Mouse (Mus musculus): ENCODE data around the gene Sp1. TPM values are rescaled to one million over a fixed set of nuclear protein-coding genes. Genes with fewer than 3 reads are reported as not detected.

Sp1 gene
- polyA plus RNA-seq, 1 experiment from 2014 or later, result 14.4 TPM

GRCm38 (mm10) chr15:102470183-102470604 lies 64.3 kb downstream of the Sp1 start, which contains the start of gene Pcbp2:
TSS of gene Pcbp2 (plus strand) at chr15:102470539.
- Histone ChIP-seq H3K4me1 (replicated peaks; ENCODE audit: control insufficient read depth, insufficient read depth, low read length) (peaks cover 11% of the 10 kb centered on the region; the same call in 1 of the 2 replicates), H3K4me2 (ENCODE audit: low read length) (peak within 1 kb of the TSS; percentile 85), H3K4me3 (ENCODE audit: low read depth, low read length) (peak within 1 kb of the TSS; percentile 87), H3K36me3 (ENCODE audit: control insufficient read depth, insufficient read depth, low read length) (peaks cover 22% of the 10 kb centered on the region), H3K27me3 (replicated peaks; ENCODE audit: control insufficient read depth, insufficient read depth, low read length) (no peaks in the 10 kb centered on the region), H3K9ac (ENCODE audit: low read length) (peak within 1 kb of the TSS; percentile 97), H3K27ac (ENCODE audit: low read depth) (peak within 1 kb of the TSS; percentile 98), H3K9me3 (ENCODE audit: control insufficient read depth, low read length) (no peaks in the 10 kb centered on the region)
- DNase-seq (ENCODE audit: low spot score), result peak; percentile 93
- ATAC-seq (replicated peaks; ENCODE audit: low FRiP score, low TSS enrichment, low read depth), result peak; percentile 99
- WGBS, result under 1% methylated on average over 36 of the region's 40 CpGs

- peak; percentile 95 for DNase-seq (ENCODE audit: low spot score)
- Histone ChIP-seq H3K4me1 (replicated peaks; ENCODE audit: control insufficient read depth, insufficient read depth, low read length) (peaks cover 11% of the 10 kb centered on the region; the same call in 1 of the 2 replicates), H3K4me3 (ENCODE audit: low read depth, low read length) (peak overlapping the region; percentile 87), H3K4me2 (ENCODE audit: low read length) (peak overlapping the region; percentile 85), H3K27me3 (replicated peaks; ENCODE audit: control insufficient read depth, insufficient read depth, low read length) (no peaks in the 10 kb centered on the region), H3K27ac (ENCODE audit: low read depth) (peak overlapping the region; percentile 98), H3K9ac (ENCODE audit: low read length) (peak overlapping the region; percentile 97), H3K9me3 (ENCODE audit: control insufficient read depth, low read length) (no peaks in the 10 kb centered on the region), H3K36me3 (ENCODE audit: control insufficient read depth, insufficient read depth, low read length) (peaks cover 27% of the 10 kb centered on the region)
- peak; percentile 73 for ATAC-seq (replicated peaks; ENCODE audit: low FRiP score, low TSS enrichment, low read depth)
- WGBS, result under 1% methylated on average over 40 of the region's 67 CpGs
Measured at GRCm38 (mm10) chr15:102470605-102471294, 64.8 kb downstream of the Sp1 start.

- DNase-seq (ENCODE audit: low spot score) (no peak), ATAC-seq (replicated peaks; ENCODE audit: low FRiP score, low TSS enrichment, low read depth) (no peak)
- peak overlapping the region; percentile 98 for H3K27ac ChIP-seq (ENCODE audit: low read depth)
- H3K9me3 ChIP-seq (ENCODE audit: control insufficient read depth, low read length), result no peaks in the 10 kb centered on the region
- peak overlapping the region; percentile 97 for H3K9ac ChIP-seq (ENCODE audit: low read length)
- H3K4me1 ChIP-seq (replicated peaks; ENCODE audit: control insufficient read depth, insufficient read depth, low read length), result peaks cover 11% of the 10 kb centered on the region; the same call in 1 of the 2 replicates
- H3K4me3 ChIP-seq (ENCODE audit: low read depth, low read length), result peak overlapping the region; percentile 87
- H3K4me2 ChIP-seq (ENCODE audit: low read length), result peak overlapping the region; percentile 85
- 0% methylated on average over 10 of the region's 10 CpGs for whole genome bisulfite sequencing
- peaks cover 32% of the 10 kb centered on the region for H3K36me3 ChIP-seq (ENCODE audit: control insufficient read depth, insufficient read depth, low read length)
- no peaks in the 10 kb centered on the region for H3K27me3 ChIP-seq (replicated peaks; ENCODE audit: control insufficient read depth, insufficient read depth, low read length)
Measured at GRCm38 (mm10) chr15:102471295-102471645, 65.3 kb downstream of the Sp1 start.

GRCm38 (mm10) chr15:102471727-102472126 lies 65.8 kb downstream of the Sp1 start:
- ATAC-seq (replicated peaks; ENCODE audit: low FRiP score, low TSS enrichment, low read depth) (no peak), DNase-seq (ENCODE audit: low spot score) (no peak)
- Histone ChIP-seq H3K4me2 (ENCODE audit: low read length) (peak overlapping the region; percentile 85), H3K27me3 (replicated peaks; ENCODE audit: control insufficient read depth, insufficient read depth, low read length) (no peaks in the 10 kb centered on the region), H3K9ac (ENCODE audit: low read length) (peak overlapping the region; percentile 97), H3K4me1 (replicated peaks; ENCODE audit: control insufficient read depth, insufficient read depth, low read length) (peaks cover 11% of the 10 kb centered on the region; the same call in 1 of the 2 replicates), H3K4me3 (ENCODE audit: low read depth, low read length) (peak overlapping the region; percentile 87), H3K36me3 (ENCODE audit: control insufficient read depth, insufficient read depth, low read length) (peaks cover 37% of the 10 kb centered on the region), H3K27ac (ENCODE audit: low read depth) (no peak overlapping the region), H3K9me3 (ENCODE audit: control insufficient read depth, low read length) (no peaks in the 10 kb centered on the region)

GRCm38 (mm10) chr15:102473246-102473645 lies 67.3 kb downstream of the Sp1 start:
- no peak overlapping the region for H3K4me2 ChIP-seq (ENCODE audit: low read length)
- no peak overlapping the region for H3K4me3 ChIP-seq (ENCODE audit: low read depth, low read length)
- no peak overlapping the region for H3K27ac ChIP-seq (ENCODE audit: low read depth)
- DNase-seq (ENCODE audit: low spot score) (no peak), ATAC-seq (replicated peaks; ENCODE audit: low FRiP score, low TSS enrichment, low read depth) (no peak)
- H3K9ac ChIP-seq (ENCODE audit: low read length), result no peak overlapping the region
- no peaks in the 10 kb centered on the region for H3K9me3 ChIP-seq (ENCODE audit: control insufficient read depth, low read length)
- no peaks in the 10 kb centered on the region for H3K27me3 ChIP-seq (replicated peaks; ENCODE audit: control insufficient read depth, insufficient read depth, low read length)
- WGBS, result 76% methylated on average over 2 of the region's 2 CpGs
- H3K36me3 ChIP-seq (ENCODE audit: control insufficient read depth, insufficient read depth, low read length), result peaks cover 52% of the 10 kb centered on the region
- peaks cover 11% of the 10 kb centered on the region; the same call in 1 of the 2 replicates for H3K4me1 ChIP-seq (replicated peaks; ENCODE audit: control insufficient read depth, insufficient read depth, low read length)

GRCm38 (mm10) chr15:102474520-102474919 lies 68.6 kb downstream of the Sp1 start:
- no peak overlapping the region for H3K27ac ChIP-seq (ENCODE audit: low read depth)
- no peak overlapping the region for H3K4me2 ChIP-seq (ENCODE audit: low read length)
- H3K36me3 ChIP-seq (ENCODE audit: control insufficient read depth, insufficient read depth, low read length), result peaks cover 65% of the 10 kb centered on the region
- H3K9me3 ChIP-seq (ENCODE audit: control insufficient read depth, low read length), result no peaks in the 10 kb centered on the region
- 96% methylated on average over 2 of the region's 2 CpGs for WGBS
- H3K4me1 ChIP-seq (replicated peaks; ENCODE audit: control insufficient read depth, insufficient read depth, low read length), result peaks cover 11% of the 10 kb centered on the region; the same call in 1 of the 2 replicates
- no peak overlapping the region for H3K4me3 ChIP-seq (ENCODE audit: low read depth, low read length)
- no peak overlapping the region for H3K9ac ChIP-seq (ENCODE audit: low read length)
- DNase-seq (ENCODE audit: low spot score) (no peak), ATAC-seq (replicated peaks; ENCODE audit: low FRiP score, low TSS enrichment, low read depth) (no peak)
- no peaks in the 10 kb centered on the region for H3K27me3 ChIP-seq (replicated peaks; ENCODE audit: control insufficient read depth, insufficient read depth, low read length)

- DNase-seq (ENCODE audit: low spot score) (no peak), ATAC-seq (replicated peaks; ENCODE audit: low FRiP score, low TSS enrichment, low read depth) (no peak)
- no peaks in the 10 kb centered on the region for H3K4me1 ChIP-seq (replicated peaks; ENCODE audit: control insufficient read depth, insufficient read depth, low read length)
- peaks cover 95% of the 10 kb centered on the region for H3K36me3 ChIP-seq (ENCODE audit: control insufficient read depth, insufficient read depth, low read length)
- no peak overlapping the region for H3K4me3 ChIP-seq (ENCODE audit: low read depth, low read length)
- no peaks in the 10 kb centered on the region for H3K27me3 ChIP-seq (replicated peaks; ENCODE audit: control insufficient read depth, insufficient read depth, low read length)
- 89% methylated on average over 3 of the region's 3 CpGs for WGBS
- no peak overlapping the region for H3K27ac ChIP-seq (ENCODE audit: low read depth)
- H3K9me3 ChIP-seq (ENCODE audit: control insufficient read depth, low read length), result no peaks in the 10 kb centered on the region
- H3K9ac ChIP-seq (ENCODE audit: low read length), result no peak overlapping the region
- no peak overlapping the region for H3K4me2 ChIP-seq (ENCODE audit: low read length)
Measured at GRCm38 (mm10) chr15:102483136-102483535, 77.2 kb downstream of the Sp1 start.

GRCm38 (mm10) chr15:102485853-102486252 lies 79.9 kb downstream of the Sp1 start:
- DNase-seq (ENCODE audit: low spot score), result no peak
- H3K4me3 ChIP-seq (ENCODE audit: low read depth, low read length), result no peak overlapping the region
- ATAC-seq (replicated peaks; ENCODE audit: low FRiP score, low TSS enrichment, low read depth), result no peak
- no peaks in the 10 kb centered on the region for H3K27me3 ChIP-seq (replicated peaks; ENCODE audit: control insufficient read depth, insufficient read depth, low read length)
- H3K4me2 ChIP-seq (ENCODE audit: low read length), result no peak overlapping the region
- no peaks in the 10 kb centered on the region for H3K9me3 ChIP-seq (ENCODE audit: control insufficient read depth, low read length)
- no peaks in the 10 kb centered on the region for H3K4me1 ChIP-seq (replicated peaks; ENCODE audit: control insufficient read depth, insufficient read depth, low read length)
- H3K27ac ChIP-seq (ENCODE audit: low read depth), result no peak overlapping the region
- peaks cover 95% of the 10 kb centered on the region for H3K36me3 ChIP-seq (ENCODE audit: control insufficient read depth, insufficient read depth, low read length)
- 88% methylated on average over 12 of the region's 12 CpGs for WGBS
- H3K9ac ChIP-seq (ENCODE audit: low read length), result no peak overlapping the region
